Mouse (Mus musculus): Measurements from ENCODE around the gene Sdk1. TPM values are rescaled to one million over a fixed set of nuclear protein-coding genes. Genes with fewer than 3 reads are reported as not detected.

Sdk1 gene
- polyA plus RNA-seq, 1 experiment: 0.55 TPM

DNA sequence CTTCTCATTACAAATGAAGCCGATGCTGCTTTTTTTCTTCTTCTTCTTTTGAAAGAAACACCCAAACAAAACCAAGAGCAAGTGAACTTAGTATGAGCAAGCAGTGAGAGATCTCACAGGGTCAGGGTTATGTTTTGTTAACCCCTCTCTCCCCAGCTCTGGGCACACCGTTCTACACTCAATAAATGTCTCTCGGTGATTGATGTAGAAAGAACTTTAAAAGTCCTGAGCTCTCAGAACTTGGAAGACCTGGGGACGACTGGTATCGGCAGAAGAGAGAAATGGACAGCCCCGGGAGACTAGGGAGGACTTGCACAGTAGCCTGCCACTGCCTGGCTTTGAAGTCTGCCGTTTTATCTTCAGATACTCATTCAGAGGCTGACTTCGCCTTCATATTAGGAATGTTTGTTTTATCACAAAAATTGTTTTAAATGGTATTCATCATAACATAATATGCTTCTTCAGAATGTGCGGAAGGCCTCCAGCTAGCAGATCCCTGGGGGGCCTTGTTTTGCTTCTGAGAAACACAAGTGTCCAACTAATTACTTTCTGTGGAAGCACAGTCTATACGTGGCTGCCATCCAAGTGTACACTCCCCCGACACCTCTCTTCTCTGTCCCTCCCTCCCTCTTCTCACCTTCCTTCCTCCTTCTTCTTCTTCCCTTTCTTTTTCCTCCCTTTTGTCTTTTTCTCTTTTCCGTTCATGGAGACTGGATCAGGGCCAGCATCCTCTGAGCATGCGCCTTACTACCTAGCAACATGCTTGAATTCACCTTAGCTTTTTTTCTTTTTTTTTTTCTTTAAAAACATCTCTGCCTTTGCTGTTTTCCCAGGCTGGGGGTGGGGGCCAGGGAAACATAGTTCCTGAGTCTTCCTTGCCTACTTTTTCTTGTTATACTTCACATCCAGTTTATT, 283.8 kb downstream of the Sdk1 start:
- Histone ChIP-seq H3K4me3 (ENCODE audit: insufficient read depth, low read length) (no peak overlapping the region), H3K4me1 (ENCODE audit: control insufficient read depth, insufficient read depth, low read length) (no peaks in the 10 kb centered on the region)
- TF ChIP-seq CTCF (IDR thresholded peaks at IDR 0.05; ENCODE audit: low read depth, low read length) (no peak), POLR2A (IDR thresholded peaks at IDR 0.05; ENCODE audit: borderline replicate concordance, low read depth, low read length) (no peak)

DNA sequence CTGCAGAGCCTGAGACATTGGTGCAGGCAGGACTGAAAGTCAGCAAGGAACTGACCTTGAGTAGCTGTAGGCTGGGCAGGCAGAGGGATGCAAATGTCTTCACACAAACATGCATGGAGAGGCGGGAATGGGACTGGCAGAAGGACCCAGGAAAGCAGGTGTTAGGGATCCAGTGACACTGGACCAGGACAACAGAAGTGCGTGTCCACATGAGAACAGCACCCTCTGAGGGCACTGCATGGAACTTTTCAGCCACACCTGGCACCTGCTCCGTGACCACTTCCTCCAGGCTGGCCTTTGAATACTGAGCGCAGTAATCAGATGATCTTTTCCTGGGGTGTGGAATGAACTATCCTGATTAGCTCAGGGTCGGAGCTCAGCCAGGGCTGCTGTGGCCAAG, 298.9 kb downstream of the Sdk1 start:
- no peak for TF ChIP-seq POLR2A (IDR thresholded peaks at IDR 0.05; ENCODE audit: borderline replicate concordance, low read depth, low read length)
- no peak for TF ChIP-seq CTCF (IDR thresholded peaks at IDR 0.05; ENCODE audit: low read depth, low read length)
- Histone ChIP-seq H3K27ac (ENCODE audit: insufficient read depth, low read depth, low read length) (no peak overlapping the region), H3K4me3 (ENCODE audit: insufficient read depth, low read length) (no peak overlapping the region), H3K4me1 (ENCODE audit: control insufficient read depth, insufficient read depth, low read length) (no peaks in the 10 kb centered on the region)

More for the DNA sequence above, 283.8 kb downstream of the Sdk1 start:
- H3K27ac ChIP-seq (ENCODE audit: insufficient read depth, low read depth, low read length): no peak overlapping the region

DNA sequence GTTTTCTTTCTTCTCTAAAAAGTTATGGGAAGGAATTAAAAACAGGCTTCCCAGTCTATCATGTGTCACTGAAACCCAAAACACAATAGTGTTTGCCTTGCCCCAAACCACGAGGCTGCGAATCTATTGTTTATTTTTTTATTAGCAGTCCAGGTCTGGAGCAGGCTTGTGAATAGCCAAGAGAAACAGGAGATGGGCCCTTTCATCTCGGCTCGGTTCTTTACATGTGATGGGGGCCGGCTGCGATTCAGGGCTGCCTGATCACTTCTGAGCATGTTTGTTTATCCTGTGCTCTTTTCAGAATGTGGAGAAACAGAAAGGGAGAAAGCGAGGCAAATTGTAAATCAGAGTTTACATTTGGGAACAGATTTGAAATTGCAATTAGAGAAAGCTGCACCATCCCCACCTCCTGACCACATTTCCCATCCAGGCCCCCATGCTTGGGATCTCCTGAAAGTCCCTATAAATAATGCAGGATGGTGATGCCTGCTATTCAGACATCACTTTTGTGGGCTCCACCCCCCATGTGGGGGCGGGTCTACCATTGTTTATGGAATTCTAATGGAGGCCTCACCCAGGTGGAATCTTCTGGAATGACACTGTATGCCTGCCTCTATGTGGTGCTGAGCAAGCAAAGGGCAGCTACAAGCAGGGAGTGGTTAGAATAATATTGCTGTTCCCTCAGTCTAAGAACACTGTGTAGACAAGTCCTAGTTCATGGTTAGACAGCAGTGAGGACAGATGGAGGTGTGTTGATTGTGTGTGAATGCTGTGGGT, 301.8 kb downstream of the Sdk1 start:
- no peak overlapping the region for H3K4me3 ChIP-seq (ENCODE audit: insufficient read depth, low read length)
- H3K27ac ChIP-seq (ENCODE audit: insufficient read depth, low read depth, low read length): no peak overlapping the region
- no peak for TF ChIP-seq CTCF (IDR thresholded peaks at IDR 0.05; ENCODE audit: low read depth, low read length)
- TF ChIP-seq POLR2A (IDR thresholded peaks at IDR 0.05; ENCODE audit: borderline replicate concordance, low read depth, low read length): no peak
- H3K4me1 ChIP-seq (ENCODE audit: control insufficient read depth, insufficient read depth, low read length): no peaks in the 10 kb centered on the region

DNA sequence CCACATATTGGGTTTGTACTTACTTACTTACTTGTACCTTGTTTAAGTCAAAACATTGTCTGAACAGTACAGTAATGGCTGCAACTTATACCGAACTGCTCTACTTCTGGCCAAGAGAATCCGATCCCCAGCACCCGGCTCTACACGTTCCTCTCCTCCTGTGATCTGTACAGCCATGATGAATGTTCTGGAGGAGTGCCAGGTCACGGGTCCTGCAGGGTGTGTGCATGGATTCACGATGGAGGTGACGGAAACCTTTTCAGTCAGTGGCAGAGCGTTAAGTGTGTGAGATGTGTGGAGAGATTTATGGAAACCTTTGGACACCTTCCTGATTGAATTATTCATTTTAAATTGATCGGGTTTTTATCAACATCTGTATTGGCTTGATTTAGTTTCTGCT, 312.2 kb downstream of the Sdk1 start:
- no peak for TF ChIP-seq POLR2A (IDR thresholded peaks at IDR 0.05; ENCODE audit: borderline replicate concordance, low read depth, low read length)
- no peak for TF ChIP-seq CTCF (IDR thresholded peaks at IDR 0.05; ENCODE audit: low read depth, low read length)
- H3K4me1 ChIP-seq (ENCODE audit: control insufficient read depth, insufficient read depth, low read length): no peaks in the 10 kb centered on the region
- H3K4me3 ChIP-seq (ENCODE audit: insufficient read depth, low read length): no peak overlapping the region
- no peak overlapping the region for H3K27ac ChIP-seq (ENCODE audit: insufficient read depth, low read depth, low read length)

DNA sequence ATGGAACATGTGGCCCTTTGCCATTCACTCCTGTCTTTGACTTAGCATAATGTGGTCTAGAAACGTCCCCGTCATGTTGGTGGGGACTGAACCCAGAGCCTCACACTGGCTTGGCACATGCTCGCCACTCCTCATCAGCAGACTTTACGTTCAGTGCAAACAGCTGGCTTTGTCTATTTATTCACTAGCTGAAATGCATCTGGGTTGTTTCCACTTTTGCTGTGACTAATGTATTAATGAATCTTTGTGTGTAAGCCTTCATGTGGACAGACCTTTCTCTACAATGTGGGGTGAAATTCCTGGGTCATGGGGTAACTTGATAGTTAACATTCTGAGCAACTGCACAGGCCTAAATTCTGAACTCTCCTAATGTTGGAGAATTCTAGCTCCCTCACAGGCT, 317.4 kb downstream of the Sdk1 start:
- TF ChIP-seq CTCF (IDR thresholded peaks at IDR 0.05; ENCODE audit: low read depth, low read length) (no peak), POLR2A (IDR thresholded peaks at IDR 0.05; ENCODE audit: borderline replicate concordance, low read depth, low read length) (no peak)
- Histone ChIP-seq H3K4me3 (ENCODE audit: insufficient read depth, low read length) (no peak overlapping the region), H3K4me1 (ENCODE audit: control insufficient read depth, insufficient read depth, low read length) (no peaks in the 10 kb centered on the region), H3K27ac (ENCODE audit: insufficient read depth, low read depth, low read length) (no peak overlapping the region)

DNA sequence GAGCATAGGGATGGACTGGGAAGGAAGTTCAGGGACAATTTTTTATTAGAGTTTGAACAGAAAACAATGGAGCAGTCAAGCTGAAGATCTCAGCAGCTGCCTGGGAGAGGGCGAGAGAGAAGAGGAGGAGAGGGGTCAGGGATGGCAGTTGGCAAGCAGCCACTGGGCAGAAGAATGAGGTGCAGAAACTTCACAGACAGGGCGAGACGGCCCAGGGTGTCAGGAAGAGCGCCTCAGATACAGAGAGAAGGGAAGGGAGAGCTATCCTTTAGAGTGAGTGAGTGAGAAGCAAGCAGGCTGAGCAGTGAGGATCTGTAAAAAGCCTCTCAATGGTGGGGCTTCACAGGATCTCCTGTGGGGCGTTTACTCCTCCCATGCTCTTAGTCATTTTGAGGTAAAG, 319.0 kb downstream of the Sdk1 start:
- no peak for TF ChIP-seq POLR2A (IDR thresholded peaks at IDR 0.05; ENCODE audit: borderline replicate concordance, low read depth, low read length)
- TF ChIP-seq CTCF (IDR thresholded peaks at IDR 0.05; ENCODE audit: low read depth, low read length): no peak
- Histone ChIP-seq H3K4me3 (ENCODE audit: insufficient read depth, low read length) (no peak overlapping the region), H3K27ac (ENCODE audit: insufficient read depth, low read depth, low read length) (no peak overlapping the region), H3K4me1 (ENCODE audit: control insufficient read depth, insufficient read depth, low read length) (no peaks in the 10 kb centered on the region)

DNA sequence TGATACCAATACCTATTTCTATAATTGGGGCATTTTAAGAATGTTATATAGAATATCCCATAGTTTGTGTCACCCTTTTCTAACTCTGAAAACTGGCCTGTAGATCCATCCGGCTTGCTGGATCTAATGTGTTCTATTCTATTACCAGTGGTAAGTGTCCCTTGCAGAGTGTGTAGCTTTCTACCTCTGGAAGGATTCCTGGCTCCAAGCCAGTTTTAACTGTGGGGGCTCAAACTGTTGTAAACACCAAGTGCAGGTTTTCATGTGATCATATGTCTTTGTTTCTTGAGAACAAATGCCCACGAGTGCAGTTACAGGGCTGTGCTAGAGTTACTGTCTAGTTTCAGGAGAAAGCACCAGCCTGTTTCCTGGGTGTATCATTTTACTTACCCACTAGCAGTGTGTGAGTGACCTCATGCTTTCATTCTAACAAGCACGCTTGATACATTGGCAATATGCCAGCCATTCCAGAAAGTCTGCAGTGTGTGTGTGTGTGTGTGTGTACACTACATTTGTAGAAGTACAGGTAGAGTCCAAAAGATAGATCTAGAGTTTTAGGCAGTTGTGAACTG, 320.8 kb downstream of the Sdk1 start:
- no peak for TF ChIP-seq CTCF (IDR thresholded peaks at IDR 0.05; ENCODE audit: low read depth, low read length)
- TF ChIP-seq POLR2A (IDR thresholded peaks at IDR 0.05; ENCODE audit: borderline replicate concordance, low read depth, low read length): no peak
- H3K27ac ChIP-seq (ENCODE audit: insufficient read depth, low read depth, low read length): no peak overlapping the region

DNA sequence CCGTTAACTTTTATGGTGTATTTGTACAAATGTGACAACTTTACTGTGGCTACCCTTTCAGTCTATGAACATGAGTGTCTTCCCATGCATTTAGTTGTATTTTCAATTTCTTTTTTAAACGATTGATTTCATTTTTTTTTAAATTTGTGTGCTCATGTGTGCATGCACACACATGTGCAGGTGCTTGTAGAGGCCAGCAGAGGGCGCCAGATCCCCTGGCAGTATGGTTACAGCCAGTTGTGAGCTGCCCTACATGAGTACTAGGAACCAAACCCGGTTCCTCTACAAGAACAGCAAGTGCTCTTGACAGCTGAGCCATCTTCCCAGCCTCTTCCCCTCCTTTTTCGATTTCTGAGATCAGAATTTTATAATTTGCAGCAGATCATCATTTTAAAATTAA, 322.9 kb downstream of the Sdk1 start:
- TF ChIP-seq CTCF (IDR thresholded peaks at IDR 0.05; ENCODE audit: low read depth, low read length) (no peak), POLR2A (IDR thresholded peaks at IDR 0.05; ENCODE audit: borderline replicate concordance, low read depth, low read length) (no peak)
- no peak overlapping the region for H3K27ac ChIP-seq (ENCODE audit: insufficient read depth, low read depth, low read length)
- H3K4me1 ChIP-seq (ENCODE audit: control insufficient read depth, insufficient read depth, low read length): no peaks in the 10 kb centered on the region
- no peak overlapping the region for H3K4me3 ChIP-seq (ENCODE audit: insufficient read depth, low read length)

More for the DNA sequence above, 320.8 kb downstream of the Sdk1 start:
- Histone ChIP-seq H3K4me3 (ENCODE audit: insufficient read depth, low read length) (no peak overlapping the region), H3K4me1 (ENCODE audit: control insufficient read depth, insufficient read depth, low read length) (no peaks in the 10 kb centered on the region)

DNA sequence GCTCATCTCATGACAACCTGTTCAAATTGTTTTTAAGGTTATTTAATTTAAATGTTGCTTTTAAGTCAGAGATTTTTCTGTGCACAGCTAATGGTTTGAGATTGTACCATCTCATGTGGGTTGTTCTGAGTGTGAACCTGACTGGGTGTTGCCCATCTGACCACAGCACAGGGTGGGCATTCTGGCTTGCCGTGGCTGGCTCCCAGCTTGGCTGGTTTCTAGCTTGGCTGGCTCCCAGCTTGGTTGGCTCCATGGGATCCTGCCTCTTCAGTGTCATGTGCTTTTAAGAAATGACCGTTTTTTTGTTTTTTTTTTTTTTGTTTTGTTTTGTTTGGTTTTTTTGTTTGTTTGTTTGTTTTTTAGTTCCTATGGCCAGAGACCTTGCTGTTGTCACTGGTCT, 326.8 kb downstream of the Sdk1 start:
- no peak overlapping the region for H3K4me3 ChIP-seq (ENCODE audit: insufficient read depth, low read length)
- no peak for TF ChIP-seq CTCF (IDR thresholded peaks at IDR 0.05; ENCODE audit: low read depth, low read length)
- no peak for TF ChIP-seq POLR2A (IDR thresholded peaks at IDR 0.05; ENCODE audit: borderline replicate concordance, low read depth, low read length)
- no peaks in the 10 kb centered on the region for H3K4me1 ChIP-seq (ENCODE audit: control insufficient read depth, insufficient read depth, low read length)
- H3K27ac ChIP-seq (ENCODE audit: insufficient read depth, low read depth, low read length): no peak overlapping the region

Measured in bone marrow macrophage, adult 2 months (primary cell).